Mouse (Mus musculus): Measurements from ENCODE around the gene Dhodh. TPM values are rescaled to one million over a fixed set of nuclear protein-coding genes. Genes with fewer than 3 reads are reported as not detected.

Gene Dhodh
- polyA plus RNA-seq, 1 experiment from 2014 or later = 34.7 TPM

GRCm38 (mm10) chr8:109576311-109576710, 32.2 kb downstream of the Dhodh start:
- no peak overlapping the region for H3K9ac ChIP-seq (ENCODE audit: low read depth, low read length)
- no peak overlapping the region for H3K4me2 ChIP-seq (ENCODE audit: low read depth, low read length)
- 73% methylated on average over 4 of the region's 4 CpGs for WGBS
- no peak for DNase-seq (ENCODE audit: low spot score)
- H3K27ac ChIP-seq (replicated peaks; ENCODE audit: low read depth, low read length) = no peak overlapping the region
- no peak overlapping the region for H3K4me3 ChIP-seq (ENCODE audit: low read depth, low read length)
- no peaks in the 10 kb centered on the region for H3K27me3 ChIP-seq (replicated peaks; ENCODE audit: control insufficient read depth, insufficient read depth, low read length)
- no peak for ATAC-seq (ENCODE audit: low read depth)
- peaks cover 11% of the 10 kb centered on the region; the same call in 1 of the 2 replicates for H3K36me3 ChIP-seq (ENCODE audit: control insufficient read depth, insufficient read depth, low read length)
- H3K4me1 ChIP-seq (ENCODE audit: control insufficient read depth, insufficient read depth, low read length) = no peaks in the 10 kb centered on the region
- H3K9me3 ChIP-seq (ENCODE audit: control insufficient read depth, low read length) = 0 out of 2 replicates have a peak, but pooled peaks cover 1% of the 10 kb centered on the region

- H3K4me1 ChIP-seq (ENCODE audit: control insufficient read depth, insufficient read depth, low read length) = peaks cover 6% of the 10 kb centered on the region; the same call in 1 of the 2 replicates
- H3K27ac ChIP-seq (replicated peaks; ENCODE audit: low read depth, low read length) = no peak overlapping the region
- no peaks in the 10 kb centered on the region for H3K27me3 ChIP-seq (replicated peaks; ENCODE audit: control insufficient read depth, insufficient read depth, low read length)
- WGBS = 88% methylated on average over 12 of the region's 12 CpGs
- H3K4me3 ChIP-seq (ENCODE audit: low read depth, low read length) = no peak overlapping the region
- ATAC-seq (ENCODE audit: low read depth) (no peak), DNase-seq (ENCODE audit: low spot score) (no peak)
- H3K9me3 ChIP-seq (ENCODE audit: control insufficient read depth, low read length) = no peaks in the 10 kb centered on the region
- H3K4me2 ChIP-seq (ENCODE audit: low read depth, low read length) = no peak overlapping the region
- H3K9ac ChIP-seq (ENCODE audit: low read depth, low read length) = no peak overlapping the region
- peaks cover 20% of the 10 kb centered on the region; the same call in 1 of the 2 replicates for H3K36me3 ChIP-seq (ENCODE audit: control insufficient read depth, insufficient read depth, low read length)
These were observed 37.3 kb downstream of the Dhodh start for GRCm38 (mm10) chr8:109571139-109571538.

- Histone ChIP-seq H3K9ac (ENCODE audit: low read depth, low read length) (peak within 1 kb of the TSS; percentile 91), H3K9me3 (ENCODE audit: control insufficient read depth, low read length) (no peaks in the 10 kb centered on the region), H3K36me3 (ENCODE audit: control insufficient read depth, insufficient read depth, low read length) (peaks cover 32% of the 10 kb centered on the region), H3K4me2 (ENCODE audit: low read depth, low read length) (peak within 1 kb of the TSS; percentile 82), H3K27ac (replicated peaks; ENCODE audit: low read depth, low read length) (peak within 1 kb of the TSS; percentile 87), H3K4me3 (ENCODE audit: low read depth, low read length) (peak within 1 kb of the TSS; percentile 72), H3K27me3 (replicated peaks; ENCODE audit: control insufficient read depth, insufficient read depth, low read length) (no peaks in the 10 kb centered on the region), H3K4me1 (ENCODE audit: control insufficient read depth, insufficient read depth, low read length) (peaks cover 15% of the 10 kb centered on the region)
- DNase-seq (ENCODE audit: low spot score) (peak; percentile 100), ATAC-seq (ENCODE audit: low read depth) (peak; percentile 100)
- 1% methylated on average over 51 of the region's 52 CpGs for WGBS
These were observed 42.8 kb downstream of the Dhodh start, which contains the start of the genes Dhx38 and Txnl4b for GRCm38 (mm10) chr8:109565498-109566333. TSS of gene Dhx38 (minus strand) at chr8:109565861. TSS of gene Txnl4b (plus strand) at chr8:109565892.

GRCm38 (mm10) chr8:109564766-109565165, 43.7 kb downstream of the Dhodh start:
- no peak for ATAC-seq (ENCODE audit: low read depth)

GRCm38 (mm10) chr8:109563881-109564280, 44.6 kb downstream of the Dhodh start:
- Histone ChIP-seq H3K27me3 (replicated peaks; ENCODE audit: control insufficient read depth, insufficient read depth, low read length) (no peaks in the 10 kb centered on the region), H3K4me3 (ENCODE audit: low read depth, low read length) (no peak overlapping the region), H3K9ac (ENCODE audit: low read depth, low read length) (no peak overlapping the region), H3K36me3 (ENCODE audit: control insufficient read depth, insufficient read depth, low read length) (peaks cover 42% of the 10 kb centered on the region), H3K4me2 (ENCODE audit: low read depth, low read length) (no peak overlapping the region; the same call in 1 of the 2 replicates), H3K27ac (replicated peaks; ENCODE audit: low read depth, low read length) (no peak overlapping the region), H3K9me3 (ENCODE audit: control insufficient read depth, low read length) (no peaks in the 10 kb centered on the region), H3K4me1 (ENCODE audit: control insufficient read depth, insufficient read depth, low read length) (peaks cover 15% of the 10 kb centered on the region)
- DNase-seq (ENCODE audit: low spot score) (no peak), ATAC-seq (ENCODE audit: low read depth) (no peak)
- 70% methylated on average over 2 of the region's 2 CpGs for WGBS

More at GRCm38 (mm10) chr8:109564766-109565165, 43.7 kb downstream of the Dhodh start:
- Histone ChIP-seq H3K4me2 (ENCODE audit: low read depth, low read length) (peak overlapping the region; percentile 82), H3K27me3 (replicated peaks; ENCODE audit: control insufficient read depth, insufficient read depth, low read length) (no peaks in the 10 kb centered on the region), H3K9ac (ENCODE audit: low read depth, low read length) (peak overlapping the region; percentile 91), H3K27ac (replicated peaks; ENCODE audit: low read depth, low read length) (peak overlapping the region; percentile 87), H3K4me1 (ENCODE audit: control insufficient read depth, insufficient read depth, low read length) (peaks cover 15% of the 10 kb centered on the region), H3K9me3 (ENCODE audit: control insufficient read depth, low read length) (no peaks in the 10 kb centered on the region), H3K36me3 (ENCODE audit: control insufficient read depth, insufficient read depth, low read length) (peaks cover 40% of the 10 kb centered on the region), H3K4me3 (ENCODE audit: low read depth, low read length) (peak overlapping the region; percentile 72)
- DNase-seq (ENCODE audit: low spot score) = no peak
- WGBS = 4% methylated on average over 10 of the region's 10 CpGs

- Histone ChIP-seq H3K27ac (replicated peaks; ENCODE audit: low read depth, low read length) (no peak overlapping the region), H3K36me3 (ENCODE audit: control insufficient read depth, insufficient read depth, low read length) (peaks cover 97% of the 10 kb centered on the region), H3K9me3 (ENCODE audit: control insufficient read depth, low read length) (no peaks in the 10 kb centered on the region), H3K4me1 (ENCODE audit: control insufficient read depth, insufficient read depth, low read length) (no peaks in the 10 kb centered on the region), H3K9ac (ENCODE audit: low read depth, low read length) (no peak overlapping the region), H3K27me3 (replicated peaks; ENCODE audit: control insufficient read depth, insufficient read depth, low read length) (no peaks in the 10 kb centered on the region), H3K4me3 (ENCODE audit: low read depth, low read length) (no peak overlapping the region), H3K4me2 (ENCODE audit: low read depth, low read length) (no peak overlapping the region)
- no peak for ATAC-seq (ENCODE audit: low read depth)
- DNase-seq (ENCODE audit: low spot score) = no peak
- 50% methylated on average over 3 of the region's 3 CpGs for WGBS
These were observed 56.8 kb downstream of the Dhodh start for GRCm38 (mm10) chr8:109551663-109552062.

GRCm38 (mm10) chr8:109544049-109544448, 64.4 kb downstream of the Dhodh start:
- Histone ChIP-seq H3K4me2 (ENCODE audit: low read depth, low read length) (no peak overlapping the region), H3K4me1 (ENCODE audit: control insufficient read depth, insufficient read depth, low read length) (peaks cover 5% of the 10 kb centered on the region; the same call in 1 of the 2 replicates), H3K9me3 (ENCODE audit: control insufficient read depth, low read length) (no peaks in the 10 kb centered on the region), H3K36me3 (ENCODE audit: control insufficient read depth, insufficient read depth, low read length) (peaks cover 35% of the 10 kb centered on the region), H3K27me3 (replicated peaks; ENCODE audit: control insufficient read depth, insufficient read depth, low read length) (no peaks in the 10 kb centered on the region), H3K27ac (replicated peaks; ENCODE audit: low read depth, low read length) (no peak overlapping the region), H3K9ac (ENCODE audit: low read depth, low read length) (no peak overlapping the region), H3K4me3 (ENCODE audit: low read depth, low read length) (no peak overlapping the region)
- DNase-seq (ENCODE audit: low spot score) = no peak
- ATAC-seq (ENCODE audit: low read depth) = no peak
- 74% methylated on average over 1 of the region's 3 CpGs for WGBS

GRCm38 (mm10) chr8:109542748-109543519, 65.5 kb downstream of the Dhodh start:
- peaks cover 25% of the 10 kb centered on the region for H3K36me3 ChIP-seq (ENCODE audit: control insufficient read depth, insufficient read depth, low read length)
- H3K4me3 ChIP-seq (ENCODE audit: low read depth, low read length) = no peak overlapping the region
- no peak overlapping the region for H3K4me2 ChIP-seq (ENCODE audit: low read depth, low read length)
- H3K9me3 ChIP-seq (ENCODE audit: control insufficient read depth, low read length) = no peaks in the 10 kb centered on the region
- no peaks in the 10 kb centered on the region for H3K27me3 ChIP-seq (replicated peaks; ENCODE audit: control insufficient read depth, insufficient read depth, low read length)
- H3K4me1 ChIP-seq (ENCODE audit: control insufficient read depth, insufficient read depth, low read length) = peaks cover 5% of the 10 kb centered on the region; the same call in 1 of the 2 replicates
- WGBS = 58% methylated on average over 8 of the region's 8 CpGs
- no peak; the same call in none of the 2 replicates for ATAC-seq (ENCODE audit: low read depth)
- H3K9ac ChIP-seq (ENCODE audit: low read depth, low read length) = no peak overlapping the region
- peak; percentile 36 for DNase-seq (ENCODE audit: low spot score)
- H3K27ac ChIP-seq (replicated peaks; ENCODE audit: low read depth, low read length) = peak overlapping the region; percentile 48
